Mouse (Mus musculus) myocyte (in vitro differentiated cells): ENCODE results near the gene Ctnnal1. TPM values are rescaled to one million over a fixed set of nuclear protein-coding genes. Genes with fewer than 3 reads are reported as not detected.
A peak's percentile ranks its signal among the peaks of the same experiment; 100 is the strongest.

Source experiments
- H3K27me3 ChIP-seq: one replicate; pipeline ENCODE4 v1.6.1; 2011; ENCODE audit not compliant: control insufficient read depth, insufficient read depth, insufficient read length
- H3K36me3 ChIP-seq: one replicate; pipeline ENCODE4 v1.6.1; 2011; ENCODE audit not compliant: control insufficient read depth, insufficient read depth
- H3K4me2 ChIP-seq: one replicate; pipeline ENCODE4 v1.6.1; 2011; ENCODE audit warnings: low read depth, control low read depth
- H3K4me3 ChIP-seq: one replicate; pipeline ENCODE4 v1.5.1; 2011; ENCODE audit warnings: mild to moderate bottlenecking, control low read depth, moderate library complexity
- H3K79me2 ChIP-seq: one replicate; pipeline ENCODE4 v1.6.1; 2011; ENCODE audit not compliant: control insufficient read depth, insufficient read depth
- H3ac ChIP-seq: one replicate; pipeline ENCODE4 v1.6.1; 2011; ENCODE audit not compliant: control insufficient read depth, insufficient read length
- CEBPB ChIP-seq: IDR thresholded peaks from 2 replicates; pipeline ENCODE4 v1.6.1; 2011; ENCODE audit warnings: mild to moderate bottlenecking, moderate library complexity; ENCODE audit not compliant: poor library complexity, insufficient read depth, severe bottlenecking
- E2F4 ChIP-seq: IDR thresholded peaks from one replicate; pipeline ENCODE4 v1.6.1; 2011; ENCODE audit warnings: mild to moderate bottlenecking, control low read depth, moderate library complexity; ENCODE audit not compliant: insufficient read depth
- MAX ChIP-seq: IDR thresholded peaks from one replicate; pipeline ENCODE4 v1.6.1; 2011; ENCODE audit warnings: low read depth, mild to moderate bottlenecking, control low read depth
- MYOD1 ChIP-seq, 3 experiments: IDR thresholded peaks; one replicate each; pipeline ENCODE4 v1.6.1; 2011; ENCODE audit warnings: control low read depth in 2 of 3, low read depth in 2 of 3, mild to moderate bottlenecking in 2 of 3, moderate library complexity in 1 of 3; ENCODE audit not compliant: insufficient read length in 2 of 3, control insufficient read depth in 1 of 3
- MYOG ChIP-seq, 3 experiments: IDR thresholded peaks; one replicate each; pipeline ENCODE4 v1.6.1; 2011; ENCODE audit warnings: control low read depth in 2 of 3, low read depth in 2 of 3, mild to moderate bottlenecking in 2 of 3; ENCODE audit not compliant: insufficient read length in 2 of 3, control insufficient read depth in 1 of 3, insufficient read depth in 1 of 3
- POLR2A ChIP-seq: IDR thresholded peaks from one replicate; pipeline ENCODE4 v1.6.1; 2011; ENCODE audit warnings: low read depth, mild to moderate bottlenecking, control low read depth, moderate library complexity; ENCODE audit not compliant: insufficient read length
- POLR2AphosphoS2 ChIP-seq: IDR thresholded peaks from one replicate; pipeline ENCODE4 v1.6.1; 2011; ENCODE audit warnings: low read depth, control low read depth; ENCODE audit not compliant: insufficient read length
- REST ChIP-seq: IDR thresholded peaks from one replicate; pipeline ENCODE4 v1.6.1; 2011; ENCODE audit warnings: mild to moderate bottlenecking, control low read depth, moderate library complexity; ENCODE audit not compliant: insufficient read depth, insufficient read length
- SRF ChIP-seq: IDR thresholded peaks from one replicate; pipeline ENCODE4 v1.6.1; 2011; ENCODE audit warnings: low read depth; ENCODE audit not compliant: control insufficient read depth, insufficient read length
- TCF12 ChIP-seq: IDR thresholded peaks from one replicate; pipeline ENCODE4 v1.6.1; 2011; ENCODE audit warnings: mild to moderate bottlenecking, control low read depth; ENCODE audit not compliant: poor library complexity, insufficient read depth, severe bottlenecking
- TCF3 ChIP-seq: IDR thresholded peaks from one replicate; pipeline ENCODE4 v1.6.1; 2011; ENCODE audit warnings: low read depth, control low read depth; ENCODE audit not compliant: insufficient read length
- USF1 ChIP-seq: IDR thresholded peaks from one replicate; pipeline ENCODE4 v1.6.1; 2011; ENCODE audit warnings: low read depth, mild to moderate bottlenecking, control low read depth, moderate library complexity
- polyA plus RNA-seq: library from polyadenylated mRNA; unstranded; fragments of >200 nt; fragmentation: generic; extraction: Trizol; gene quantifications from one replicate; pipeline ENCODE4 v1.2.1, GENCODE M21; 2012; ENCODE audit warnings: missing spikeins

The Ctnnal1 gene
- polyA plus RNA-seq, 1 experiment: 4.3 TPM

DNA sequence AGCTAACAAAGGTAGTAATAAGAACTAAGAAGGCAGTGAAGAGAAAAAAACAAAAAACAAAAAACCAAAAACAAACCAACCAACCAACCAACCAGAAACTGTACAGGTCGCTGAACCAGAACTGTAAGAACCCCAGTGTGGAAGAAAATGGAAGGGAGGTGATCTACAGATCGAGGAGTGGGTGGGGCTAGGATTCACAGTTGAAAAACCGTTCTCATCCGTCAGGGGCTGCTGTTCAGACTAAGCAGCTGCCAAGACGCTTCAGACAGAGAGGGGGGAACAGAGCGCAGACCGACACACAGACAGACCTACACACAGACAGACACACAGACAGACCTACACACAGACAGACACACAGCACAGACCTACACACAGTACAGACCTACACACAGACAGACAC is 22.5 kb downstream of the Ctnnal1 start:
- Histone ChIP-seq H3ac (no peak overlapping the region), H3K4me3 (no peak overlapping the region), H3K79me2 (no peaks in the 10 kb centered on the region), H3K27me3 (no peaks in the 10 kb centered on the region), H3K4me2 (no peak overlapping the region), H3K36me3 (no peaks in the 10 kb centered on the region)
- TF ChIP-seq MYOD1 (IDR thresholded peaks at IDR 0.05; ENCODE audit: control insufficient read depth in 1 of 3, insufficient read length in 2 of 3, low read depth in 2 of 3) (no peak), MAX (no peak), POLR2A (no peak), SRF (no peak), USF1 (no peak), E2F4 (no peak), TCF3 (no peak), CEBPB (no peak), REST (no peak), POLR2AphosphoS2 (no peak), TCF12 (no peak), MYOG (IDR thresholded peaks at IDR 0.05; ENCODE audit: control insufficient read depth in 1 of 3, insufficient read depth in 1 of 3, insufficient read length in 2 of 3, low read depth in 2 of 3) (no peak)

DNA sequence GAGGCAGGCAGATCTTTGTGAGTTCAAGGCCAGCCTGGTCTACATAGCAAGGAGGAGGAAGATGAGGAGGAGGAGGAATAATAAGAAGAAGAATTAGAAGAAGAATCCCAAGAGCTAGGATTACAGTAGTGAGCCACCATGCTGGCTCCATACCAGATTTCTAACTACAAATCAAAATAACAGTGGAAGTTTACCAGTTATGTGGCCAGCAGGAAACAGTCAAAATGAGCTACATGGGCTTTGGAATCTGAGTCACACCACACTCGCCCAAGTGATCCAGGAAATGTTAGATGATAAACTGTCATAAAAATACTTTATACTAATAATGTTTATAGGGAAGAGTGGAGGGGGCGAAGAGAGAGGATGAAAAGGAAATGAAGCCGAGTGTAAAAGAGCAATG is 24.7 kb downstream of the Ctnnal1 start:
- Histone ChIP-seq H3K4me2 (peak overlapping the region; percentile 60), H3K4me3 (no peak overlapping the region), H3K27me3 (no peaks in the 10 kb centered on the region), H3ac (no peak overlapping the region), H3K36me3 (no peaks in the 10 kb centered on the region), H3K79me2 (no peaks in the 10 kb centered on the region)
- TF ChIP-seq MYOD1 (IDR thresholded peaks at IDR 0.05; ENCODE audit: control insufficient read depth in 1 of 3, insufficient read length in 2 of 3, low read depth in 2 of 3) (no peak), MYOG (IDR thresholded peaks at IDR 0.05; ENCODE audit: control insufficient read depth in 1 of 3, insufficient read depth in 1 of 3, insufficient read length in 2 of 3, low read depth in 2 of 3) (no peak), TCF12 (no peak), SRF (no peak), USF1 (no peak), POLR2AphosphoS2 (no peak), MAX (no peak), TCF3 (no peak), CEBPB (no peak), POLR2A (no peak), E2F4 (no peak), REST (no peak)

DNA sequence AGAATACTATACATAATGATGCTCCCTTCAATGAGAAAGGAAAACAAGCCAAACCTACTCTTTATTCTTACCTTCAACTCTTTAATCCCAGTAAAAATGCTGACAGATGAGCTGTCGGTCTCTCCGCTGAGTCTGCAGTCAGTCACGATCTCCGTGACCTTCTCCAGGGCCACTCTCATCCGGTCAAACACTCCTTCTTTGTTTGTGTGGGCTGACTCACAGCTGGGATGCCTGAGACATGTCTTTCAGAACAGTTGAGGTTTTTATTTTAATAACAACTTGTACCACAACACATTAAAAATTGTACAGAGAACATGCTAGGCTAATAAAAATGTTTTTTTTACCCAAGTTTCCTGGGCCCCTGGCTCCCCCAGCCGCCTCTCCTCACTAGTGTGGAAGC is 27.3 kb downstream of the Ctnnal1 start:
- Histone ChIP-seq H3K4me3 (no peak overlapping the region), H3K4me2 (peak overlapping the region; percentile 57), H3K36me3 (no peaks in the 10 kb centered on the region), H3K79me2 (no peaks in the 10 kb centered on the region), H3ac (no peak overlapping the region), H3K27me3 (no peaks in the 10 kb centered on the region)
- TF ChIP-seq CEBPB (no peak), MYOD1 (IDR thresholded peaks at IDR 0.05; ENCODE audit: control insufficient read depth in 1 of 3, insufficient read length in 2 of 3, low read depth in 2 of 3) (peak in 2 of 3 experiments; percentile 11 to 17), MAX (no peak), REST (no peak), E2F4 (no peak)

DNA sequence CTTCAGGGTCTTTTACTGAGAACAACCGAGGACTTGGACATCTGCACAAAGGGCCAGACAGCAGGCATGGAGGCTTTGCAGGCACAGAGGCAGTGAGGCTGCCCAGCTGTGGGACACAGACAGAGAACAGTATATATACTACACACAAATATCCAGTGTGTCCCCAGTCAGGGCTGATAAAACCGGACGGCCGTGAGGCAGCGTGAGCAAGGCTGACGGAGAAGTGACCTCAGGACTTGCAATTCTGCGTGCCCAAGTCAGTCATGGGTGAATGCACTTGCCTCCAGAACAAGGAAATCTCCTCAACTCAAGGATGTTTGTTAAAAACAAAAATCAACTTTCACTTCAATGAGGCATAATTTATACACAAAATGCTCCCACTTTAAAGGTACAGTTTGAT is 33.0 kb downstream of the Ctnnal1 start:
- Histone ChIP-seq H3K4me2 (no peak overlapping the region), H3ac (no peak overlapping the region), H3K79me2 (no peaks in the 10 kb centered on the region), H3K27me3 (no peaks in the 10 kb centered on the region), H3K36me3 (no peaks in the 10 kb centered on the region), H3K4me3 (no peak overlapping the region)
- no peak for TF ChIP-seq TCF12
- TF ChIP-seq POLR2A: no peak
- TF ChIP-seq E2F4: no peak
- TF ChIP-seq CEBPB: no peak
- TF ChIP-seq MYOD1 (IDR thresholded peaks at IDR 0.05; ENCODE audit: control insufficient read depth in 1 of 3, insufficient read length in 2 of 3, low read depth in 2 of 3): no peak
- TF ChIP-seq USF1: no peak

DNA sequence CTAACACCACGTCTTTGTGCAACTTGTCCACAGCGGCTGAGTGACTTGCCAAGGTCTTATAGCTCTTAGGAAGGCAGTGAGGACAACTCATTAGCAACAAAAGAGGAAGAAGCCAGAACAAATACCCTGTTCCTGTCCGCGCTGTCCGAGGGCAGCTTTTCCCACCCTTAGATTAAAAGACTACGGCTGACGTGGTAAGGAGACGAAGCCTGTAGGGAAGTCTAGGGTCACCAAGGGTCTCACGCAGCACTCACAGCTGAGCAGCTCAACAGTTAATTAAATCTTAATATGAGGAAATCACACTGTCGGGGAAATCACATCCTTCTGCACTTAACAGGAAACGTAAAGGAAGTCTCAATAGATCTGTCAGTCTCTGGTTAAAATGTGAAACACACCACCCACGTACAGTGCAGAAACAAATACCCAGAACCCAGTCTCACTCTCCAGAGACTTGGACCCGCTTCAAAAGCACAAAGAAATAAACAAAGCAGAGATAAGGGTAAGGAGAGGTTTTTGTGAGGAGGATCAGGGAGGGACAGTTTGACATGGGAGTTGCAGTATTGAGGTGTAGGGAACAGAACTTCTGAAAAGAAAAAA is 33.9 kb downstream of the Ctnnal1 start:
- Histone ChIP-seq H3K27me3 (no peaks in the 10 kb centered on the region), H3ac (no peak overlapping the region), H3K79me2 (no peaks in the 10 kb centered on the region), H3K4me2 (no peak overlapping the region), H3K36me3 (no peaks in the 10 kb centered on the region), H3K4me3 (no peak overlapping the region)
- TF ChIP-seq SRF: no peak
- no peak for TF ChIP-seq E2F4
- no peak for TF ChIP-seq POLR2A
- no peak for TF ChIP-seq MAX
- TF ChIP-seq MYOG (IDR thresholded peaks at IDR 0.05; ENCODE audit: control insufficient read depth in 1 of 3, insufficient read depth in 1 of 3, insufficient read length in 2 of 3, low read depth in 2 of 3): no peak
- TF ChIP-seq POLR2AphosphoS2: no peak
- TF ChIP-seq USF1: no peak
- no peak for TF ChIP-seq CEBPB
- TF ChIP-seq TCF12: no peak
- TF ChIP-seq REST: no peak
- TF ChIP-seq MYOD1 (IDR thresholded peaks at IDR 0.05; ENCODE audit: control insufficient read depth in 1 of 3, insufficient read length in 2 of 3, low read depth in 2 of 3): no peak
- TF ChIP-seq TCF3: no peak
